Mouse (Mus musculus): ENCODE results near the gene Gcnt1. TPM values are rescaled to one million over a fixed set of nuclear protein-coding genes. Genes with fewer than 3 reads are reported as not detected.
A peak's percentile ranks its signal among the peaks of the same experiment; 100 is the strongest.

Gene Gcnt1
- total RNA-seq, 1 experiment from 2014 or later = 26.2 TPM

DNA sequence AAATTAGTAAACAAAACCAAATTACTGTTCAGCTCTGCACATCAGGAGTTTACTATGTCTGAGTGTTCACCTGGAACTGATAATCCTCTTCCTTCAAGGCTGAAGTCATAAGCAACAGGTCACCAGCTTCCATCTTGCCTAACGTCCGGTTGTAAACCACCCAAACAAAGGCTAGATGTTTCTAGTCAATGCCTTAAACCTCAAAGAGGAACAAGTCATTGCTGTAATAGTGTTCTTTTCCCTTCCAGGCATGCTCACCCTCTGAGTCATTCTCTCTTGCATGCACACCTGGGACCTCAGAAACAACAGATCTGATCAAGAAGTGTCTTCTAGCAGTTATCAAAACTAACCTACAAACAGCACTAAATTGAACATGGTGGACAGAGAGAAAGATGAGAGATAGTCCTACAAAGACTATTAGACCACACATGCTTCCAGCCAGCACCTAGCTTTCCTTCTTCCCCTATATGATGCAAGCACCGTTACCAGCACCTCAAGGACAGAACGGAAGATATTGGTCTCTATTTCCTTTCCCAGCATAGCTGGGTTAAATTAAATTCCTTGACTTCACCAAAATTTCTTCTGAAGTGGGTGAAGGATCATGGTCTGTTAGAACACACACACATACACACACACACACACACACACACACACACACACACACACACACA lies 94.1 kb downstream of the Gcnt1 start:
- ATAC-seq (replicated peaks; ENCODE audit: low read depth, poor library complexity, severe bottlenecking) = peak; percentile 88

Other genes starting within 250 kb of the Gcnt1 start
- gene Rfk, start 21.2 kb upstream of the Gcnt1 start, total RNA-seq (2017) = 29.3 and 30.9 TPM in 2 replicates

All from common myeloid progenitor, adult 5-6 weeks (primary cell).